Mouse (Mus musculus): ENCODE measurements around the gene Gpr108. TPM values are rescaled to one million over a fixed set of nuclear protein-coding genes. Genes with fewer than 3 reads are reported as not detected.

The Gpr108 gene
- polyA plus RNA-seq, 1 experiment from 2014 or later: 27.6 TPM

DNA sequence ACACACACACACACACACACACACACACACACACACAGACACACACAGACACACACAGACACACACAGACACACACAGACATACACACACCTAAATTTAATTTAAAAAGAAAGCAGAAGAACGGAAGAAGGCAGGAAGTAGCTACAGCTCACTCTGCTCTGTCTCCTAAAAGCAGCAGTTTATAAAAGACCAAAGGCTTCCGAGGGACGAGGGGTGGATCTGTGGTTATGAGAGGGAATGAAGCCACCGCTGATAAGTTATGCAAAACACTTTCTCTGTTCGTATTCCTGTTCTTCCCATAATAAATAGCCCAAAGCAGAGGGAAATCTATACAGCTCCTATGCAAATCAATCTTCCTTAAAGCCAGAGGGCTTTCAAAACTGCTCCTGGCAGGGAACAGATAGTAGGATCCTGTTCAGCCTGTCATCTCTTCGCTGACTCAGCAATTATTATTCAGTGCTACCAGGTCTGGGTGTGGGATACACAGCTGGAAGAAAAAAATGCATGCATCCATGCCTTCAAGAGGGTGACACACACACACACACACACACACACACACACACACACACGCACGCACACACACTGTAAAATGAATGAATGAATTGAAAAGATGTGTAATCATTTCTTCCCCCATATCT is 38.6 kb upstream of the Gpr108 start:
- DNase-seq (ENCODE audit: low spot score) (no peak), ATAC-seq (replicated peaks; ENCODE audit: insufficient number of reproducible peaks, low FRiP score, low TSS enrichment, low read depth) (no peak)
- no peak overlapping the region for H3K4me2 ChIP-seq (ENCODE audit: low read depth, low read length)
- no peak overlapping the region for H3K9ac ChIP-seq (replicated peaks; ENCODE audit: low read length)
- no peaks in the 10 kb centered on the region for H3K4me1 ChIP-seq (ENCODE audit: control insufficient read depth, insufficient read depth, low read length)
- H3K9me3 ChIP-seq (replicated peaks; ENCODE audit: control insufficient read depth, low read length): no peaks in the 10 kb centered on the region; the same call in 1 of the 2 replicates
- H3K4me3 ChIP-seq (ENCODE audit: low read depth, low read length): no peak overlapping the region
- WGBS: 78% methylated on average over 8 of the region's 8 CpGs
- H3K27me3 ChIP-seq (ENCODE audit: control insufficient read depth, insufficient read depth, low read length): no peaks in the 10 kb centered on the region
- H3K27ac ChIP-seq (replicated peaks; ENCODE audit: low read depth, low read length): no peak overlapping the region
- no peaks in the 10 kb centered on the region for H3K36me3 ChIP-seq (replicated peaks; ENCODE audit: control insufficient read depth, insufficient read depth, low read depth, low read length)

DNA sequence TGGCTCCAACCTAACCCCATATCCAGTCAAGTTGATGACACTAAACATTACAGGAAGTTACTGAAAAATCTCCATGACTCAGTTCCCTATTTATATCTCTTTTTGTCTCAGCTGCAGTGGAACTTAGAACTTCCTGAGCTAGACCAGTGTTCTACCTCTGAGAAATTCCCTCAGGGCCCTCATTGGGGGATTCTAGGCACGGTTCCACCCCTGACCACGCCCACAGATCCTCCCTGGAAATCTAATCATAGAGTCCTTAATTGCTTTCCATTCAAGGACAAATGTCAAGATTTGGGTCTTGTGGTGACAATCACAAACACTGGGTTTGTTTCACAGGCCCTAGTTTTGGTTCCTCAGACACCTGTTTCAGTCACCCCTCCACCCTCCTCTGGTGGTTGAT is 36.8 kb upstream of the Gpr108 start:
- Histone ChIP-seq H3K9ac (replicated peaks; ENCODE audit: low read length) (no peak overlapping the region), H3K4me3 (ENCODE audit: low read depth, low read length) (no peak overlapping the region), H3K27me3 (ENCODE audit: control insufficient read depth, insufficient read depth, low read length) (no peaks in the 10 kb centered on the region), H3K4me2 (ENCODE audit: low read depth, low read length) (no peak overlapping the region), H3K9me3 (replicated peaks; ENCODE audit: control insufficient read depth, low read length) (no peaks in the 10 kb centered on the region; the same call in 1 of the 2 replicates), H3K4me1 (ENCODE audit: control insufficient read depth, insufficient read depth, low read length) (no peaks in the 10 kb centered on the region), H3K36me3 (replicated peaks; ENCODE audit: control insufficient read depth, insufficient read depth, low read depth, low read length) (no peaks in the 10 kb centered on the region), H3K27ac (replicated peaks; ENCODE audit: low read depth, low read length) (no peak overlapping the region)
- WGBS: 53% methylated on average over 2 of the region's 2 CpGs
- DNase-seq (ENCODE audit: low spot score) (no peak), ATAC-seq (replicated peaks; ENCODE audit: insufficient number of reproducible peaks, low FRiP score, low TSS enrichment, low read depth) (no peak)

GRCm38 (mm10) chr17:57283906-57284305 is 35.7 kb upstream of the Gpr108 start:
- WGBS: 70% methylated on average over 5 of the region's 5 CpGs
- H3K27me3 ChIP-seq (ENCODE audit: control insufficient read depth, insufficient read depth, low read length): no peaks in the 10 kb centered on the region

DNA sequence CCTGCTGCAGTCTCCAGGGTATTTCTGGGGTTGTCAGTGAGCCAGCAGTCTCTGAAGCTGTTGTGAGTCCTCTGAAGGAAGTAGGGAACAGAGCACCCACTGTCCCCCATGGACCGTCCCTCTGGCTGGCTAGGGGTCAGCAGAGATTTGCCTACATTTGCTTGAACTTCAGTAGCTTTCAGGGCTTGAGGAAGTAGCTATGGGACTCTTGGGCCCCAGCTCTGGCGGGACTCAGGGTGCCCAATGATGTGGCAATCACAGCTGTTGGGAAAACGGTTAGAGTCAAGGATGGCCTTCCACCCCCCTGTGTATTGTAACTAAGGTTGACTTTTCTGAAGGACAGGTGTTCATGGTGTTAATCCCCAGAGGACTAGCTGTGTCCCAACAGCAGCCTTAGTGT is 32.2 kb upstream of the Gpr108 start:
- WGBS: 85% methylated on average over 3 of the region's 3 CpGs
- H3K9ac ChIP-seq (replicated peaks; ENCODE audit: low read length): no peak overlapping the region
- peaks cover 7% of the 10 kb centered on the region for H3K27me3 ChIP-seq (ENCODE audit: control insufficient read depth, insufficient read depth, low read length)
- H3K9me3 ChIP-seq (replicated peaks; ENCODE audit: control insufficient read depth, low read length): no peaks in the 10 kb centered on the region; the same call in 1 of the 2 replicates
- no peak overlapping the region for H3K27ac ChIP-seq (replicated peaks; ENCODE audit: low read depth, low read length)
- H3K4me2 ChIP-seq (ENCODE audit: low read depth, low read length): no peak overlapping the region
- no peaks in the 10 kb centered on the region for H3K36me3 ChIP-seq (replicated peaks; ENCODE audit: control insufficient read depth, insufficient read depth, low read depth, low read length)
- ATAC-seq (replicated peaks; ENCODE audit: insufficient number of reproducible peaks, low FRiP score, low TSS enrichment, low read depth) (no peak), DNase-seq (ENCODE audit: low spot score) (no peak)
- no peaks in the 10 kb centered on the region for H3K4me1 ChIP-seq (ENCODE audit: control insufficient read depth, insufficient read depth, low read length)
- H3K4me3 ChIP-seq (ENCODE audit: low read depth, low read length): no peak overlapping the region

More at GRCm38 (mm10) chr17:57283906-57284305, 35.7 kb upstream of the Gpr108 start:
- ATAC-seq (replicated peaks; ENCODE audit: insufficient number of reproducible peaks, low FRiP score, low TSS enrichment, low read depth) (no peak), DNase-seq (ENCODE audit: low spot score) (no peak)
- H3K4me1 ChIP-seq (ENCODE audit: control insufficient read depth, insufficient read depth, low read length): no peaks in the 10 kb centered on the region
- no peaks in the 10 kb centered on the region; the same call in 1 of the 2 replicates for H3K9me3 ChIP-seq (replicated peaks; ENCODE audit: control insufficient read depth, low read length)
- H3K4me3 ChIP-seq (ENCODE audit: low read depth, low read length): no peak overlapping the region
- H3K36me3 ChIP-seq (replicated peaks; ENCODE audit: control insufficient read depth, insufficient read depth, low read depth, low read length): no peaks in the 10 kb centered on the region
- no peak overlapping the region for H3K4me2 ChIP-seq (ENCODE audit: low read depth, low read length)
- H3K9ac ChIP-seq (replicated peaks; ENCODE audit: low read length): no peak overlapping the region
- no peak overlapping the region for H3K27ac ChIP-seq (replicated peaks; ENCODE audit: low read depth, low read length)

GRCm38 (mm10) chr17:57279591-57280224 is 31.5 kb upstream of the Gpr108 start:
- H3K9ac ChIP-seq (replicated peaks; ENCODE audit: low read length): no peak overlapping the region
- H3K36me3 ChIP-seq (replicated peaks; ENCODE audit: control insufficient read depth, insufficient read depth, low read depth, low read length): no peaks in the 10 kb centered on the region
- no peaks in the 10 kb centered on the region; the same call in 1 of the 2 replicates for H3K9me3 ChIP-seq (replicated peaks; ENCODE audit: control insufficient read depth, low read length)
- ATAC-seq (replicated peaks; ENCODE audit: insufficient number of reproducible peaks, low FRiP score, low TSS enrichment, low read depth): no peak
- H3K27ac ChIP-seq (replicated peaks; ENCODE audit: low read depth, low read length): no peak overlapping the region
- no peaks in the 10 kb centered on the region for H3K4me1 ChIP-seq (ENCODE audit: control insufficient read depth, insufficient read depth, low read length)
- H3K27me3 ChIP-seq (ENCODE audit: control insufficient read depth, insufficient read depth, low read length): peaks cover 14% of the 10 kb centered on the region
- no peak for DNase-seq (ENCODE audit: low spot score)
- no peak overlapping the region for H3K4me2 ChIP-seq (ENCODE audit: low read depth, low read length)
- no peak overlapping the region for H3K4me3 ChIP-seq (ENCODE audit: low read depth, low read length)
- 49% methylated on average over 9 of the region's 9 CpGs for WGBS

- no peak for ATAC-seq (replicated peaks; ENCODE audit: insufficient number of reproducible peaks, low FRiP score, low TSS enrichment, low read depth)
These were observed 30.8 kb upstream of the Gpr108 start, which contains the start of gene Vav1 for GRCm38 (mm10) chr17:57278943-57279590. TSS of gene Vav1 (plus strand) at chr17:57279100.

GRCm38 (mm10) chr17:57278537-57278936 is 30.3 kb upstream of the Gpr108 start:
- H3K4me1 ChIP-seq (ENCODE audit: control insufficient read depth, insufficient read depth, low read length): no peaks in the 10 kb centered on the region
- peaks cover 20% of the 10 kb centered on the region for H3K27me3 ChIP-seq (ENCODE audit: control insufficient read depth, insufficient read depth, low read length)
- no peaks in the 10 kb centered on the region; the same call in 1 of the 2 replicates for H3K9me3 ChIP-seq (replicated peaks; ENCODE audit: control insufficient read depth, low read length)
- H3K4me3 ChIP-seq (ENCODE audit: low read depth, low read length): no peak overlapping the region
- H3K27ac ChIP-seq (replicated peaks; ENCODE audit: low read depth, low read length): no peak overlapping the region
- DNase-seq (ENCODE audit: low spot score): no peak
- H3K9ac ChIP-seq (replicated peaks; ENCODE audit: low read length): no peak overlapping the region
- 87% methylated on average over 2 of the region's 2 CpGs for WGBS
- H3K4me2 ChIP-seq (ENCODE audit: low read depth, low read length): no peak overlapping the region
- H3K36me3 ChIP-seq (replicated peaks; ENCODE audit: control insufficient read depth, insufficient read depth, low read depth, low read length): no peaks in the 10 kb centered on the region
- ATAC-seq (replicated peaks; ENCODE audit: insufficient number of reproducible peaks, low FRiP score, low TSS enrichment, low read depth): no peak

More at GRCm38 (mm10) chr17:57278943-57279590, 30.8 kb upstream of the Gpr108 start, which contains the start of gene Vav1:
- Histone ChIP-seq H3K4me1 (ENCODE audit: control insufficient read depth, insufficient read depth, low read length) (no peaks in the 10 kb centered on the region), H3K9ac (replicated peaks; ENCODE audit: low read length) (no peak within 1 kb of the TSS), H3K4me2 (ENCODE audit: low read depth, low read length) (no peak within 1 kb of the TSS), H3K36me3 (replicated peaks; ENCODE audit: control insufficient read depth, insufficient read depth, low read depth, low read length) (no peaks in the 10 kb centered on the region), H3K27me3 (ENCODE audit: control insufficient read depth, insufficient read depth, low read length) (peaks cover 17% of the 10 kb centered on the region), H3K27ac (replicated peaks; ENCODE audit: low read depth, low read length) (no peak within 1 kb of the TSS), H3K9me3 (replicated peaks; ENCODE audit: control insufficient read depth, low read length) (no peaks in the 10 kb centered on the region; the same call in 1 of the 2 replicates), H3K4me3 (ENCODE audit: low read depth, low read length) (no peak within 1 kb of the TSS)
- WGBS: 62% methylated on average over 26 of the region's 26 CpGs
- DNase-seq (ENCODE audit: low spot score): no peak
